Mouse (Mus musculus) forebrain, embryonic 13.5 days (tissue): ENCODE results near the gene Clec2e. TPM values are rescaled to one million over a fixed set of nuclear protein-coding genes. Genes with fewer than 3 reads are reported as not detected.
A peak's percentile ranks its signal among the peaks of the same experiment; 100 is the strongest.
"Not testable (repeated sequence)": the region's sequence is repeated elsewhere in the genome, so short reads cannot be mapped to it uniquely, and the experiment has no call there.

Experiments used
- ATAC-seq: fragments of 200-750 bp; cut with Nextera tagmentation; 2 replicates; pipeline ENCODE4 v1.8.0; 2017
- H3K27ac ChIP-seq: fragments of 300-500 bp; sonication (generic); 2 replicates; pipeline ENCODE4 v1.5.1; 2015; ENCODE audit warnings: inconsistent platforms, mild to moderate bottlenecking, moderate library complexity
- H3K27me3 ChIP-seq: fragments of 300-500 bp; sonication (generic); 2 replicates; pipeline ENCODE4 v1.6.1; 2015; ENCODE audit warnings: mild to moderate bottlenecking, inconsistent platforms
- H3K36me3 ChIP-seq: fragments of 300-500 bp; sonication (generic); 2 replicates; pipeline ENCODE4 v1.6.1; 2015; ENCODE audit warnings: mild to moderate bottlenecking, inconsistent platforms; ENCODE audit not compliant: poor library complexity, severe bottlenecking
- H3K4me1 ChIP-seq: fragments of 300-500 bp; sonication (generic); 2 replicates; pipeline ENCODE4 v1.6.1; 2015; ENCODE audit warnings: inconsistent platforms
- H3K4me2 ChIP-seq: fragments of 300-500 bp; sonication (generic); 2 replicates; pipeline ENCODE4 v1.6.1; 2015; ENCODE audit warnings: inconsistent platforms, mild to moderate bottlenecking, moderate library complexity
- H3K4me3 ChIP-seq: fragments of 300-500 bp; sonication (generic); 2 replicates; pipeline ENCODE4 v1.5.1; 2015; ENCODE audit warnings: mild to moderate bottlenecking, inconsistent platforms
- H3K9ac ChIP-seq: fragments of 300-500 bp; sonication (generic); 2 replicates; pipeline ENCODE4 v1.6.1; 2015; ENCODE audit warnings: mild to moderate bottlenecking, inconsistent platforms
- H3K9me3 ChIP-seq: fragments of 300-500 bp; sonication (generic); replicated peaks from 2 replicates; pipeline ENCODE4 v1.6.1; 2016; ENCODE audit warnings: inconsistent platforms
- WGBS: fragments of 180-500 bp; shearing (Covaris S2); methylation state at CpG from one replicate; pipeline ENCODE4 v1.1.7; 2015; 5-methylcytosine and 5-hydroxymethylcytosine counted together
- polyA plus RNA-seq: library from polyadenylated mRNA; unstranded; fragments of >200 nt; fragmentation: Nextera tagmentation; extraction: Ambion mirVana; gene quantifications from 2 replicates; pipeline ENCODE4 v1.2.1, GENCODE M21; 2015

Clec2e gene
- polyA plus RNA-seq, 1 experiment from 2014 or later, result not detected

- ATAC-seq, result no peak
- 82% methylated on average over 1 of the region's 1 CpGs for WGBS
- Histone ChIP-seq H3K36me3 (no peaks in the 10 kb centered on the region), H3K4me1 (no peaks in the 10 kb centered on the region), H3K9me3 (no peaks in the 10 kb centered on the region), H3K27ac (no peak overlapping the region), H3K4me2 (no peak overlapping the region), H3K27me3 (no peaks in the 10 kb centered on the region), H3K4me3 (no peak overlapping the region), H3K9ac (no peak overlapping the region)
These were observed 891 bp upstream of the Clec2e start for GRCm38 (mm10) chr6:129101604-129102003.

GRCm38 (mm10) chr6:129097929-129098328, 2.8 kb downstream of the Clec2e start:
- no peak overlapping the region for H3K27ac ChIP-seq
- no peak overlapping the region for H3K4me3 ChIP-seq
- no peak overlapping the region for H3K9ac ChIP-seq
- no peak for ATAC-seq
- H3K4me2 ChIP-seq, result no peak overlapping the region
- H3K9me3 ChIP-seq, result no peaks in the 10 kb centered on the region
- H3K4me1 ChIP-seq, result no peaks in the 10 kb centered on the region
- no peaks in the 10 kb centered on the region for H3K27me3 ChIP-seq
- WGBS, result 76% methylated on average over 1 of the region's 1 CpGs
- H3K36me3 ChIP-seq, result no peaks in the 10 kb centered on the region

- Histone ChIP-seq H3K36me3 (no peaks in the 10 kb centered on the region), H3K4me2 (no peak overlapping the region), H3K4me3 (no peak overlapping the region), H3K9me3 (0 out of 2 replicates have a peak, but pooled peaks cover 4% of the 10 kb centered on the region), H3K4me1 (no peaks in the 10 kb centered on the region), H3K9ac (no peak overlapping the region), H3K27me3 (no peaks in the 10 kb centered on the region), H3K27ac (no peak overlapping the region)
- peak; percentile 51; the same call in 1 of the 2 replicates for ATAC-seq
These were observed 5.5 kb downstream of the Clec2e start for GRCm38 (mm10) chr6:129095166-129095565.

GRCm38 (mm10) chr6:129088596-129088995, 12.1 kb downstream of the Clec2e start:
- not testable (repeated sequence) for H3K27ac ChIP-seq, H3K4me3 ChIP-seq, H3K27me3 ChIP-seq, H3K9me3 ChIP-seq, H3K4me2 ChIP-seq, H3K4me1 ChIP-seq, H3K36me3 ChIP-seq, ATAC-seq, H3K9ac ChIP-seq
- 96% methylated on average over 8 of the region's 8 CpGs for WGBS

- H3K27ac ChIP-seq, result no peak overlapping the region
- H3K9me3 ChIP-seq, result 0 out of 2 replicates have a peak, but pooled peaks cover 4% of the 10 kb centered on the region
- H3K9ac ChIP-seq, result no peak overlapping the region
- no peak overlapping the region for H3K4me2 ChIP-seq
- no peaks in the 10 kb centered on the region for H3K27me3 ChIP-seq
- H3K4me3 ChIP-seq, result no peak overlapping the region
- no peaks in the 10 kb centered on the region for H3K4me1 ChIP-seq
- no peaks in the 10 kb centered on the region for H3K36me3 ChIP-seq
- WGBS, result 68% methylated on average over 1 of the region's 1 CpGs
- ATAC-seq, result no peak
These were observed 12.6 kb downstream of the Clec2e start for GRCm38 (mm10) chr6:129088161-129088560.

- H3K9me3 ChIP-seq, H3K4me1 ChIP-seq, H3K9ac ChIP-seq, H3K27me3 ChIP-seq, H3K4me2 ChIP-seq, H3K36me3 ChIP-seq, H3K4me3 ChIP-seq, H3K27ac ChIP-seq, ATAC-seq: not testable (repeated sequence)
- WGBS, result 79% methylated on average over 2 of the region's 2 CpGs
These were observed 14.7 kb downstream of the Clec2e start for GRCm38 (mm10) chr6:129086031-129086430.

GRCm38 (mm10) chr6:129085098-129085497, 15.6 kb downstream of the Clec2e start:
- WGBS, result 55% methylated on average over 6 of the region's 6 CpGs
- Histone ChIP-seq H3K27me3 (no peaks in the 10 kb centered on the region), H3K4me1 (no peaks in the 10 kb centered on the region), H3K27ac (no peak overlapping the region), H3K4me2 (no peak overlapping the region), H3K9me3 (no peaks in the 10 kb centered on the region), H3K36me3 (no peaks in the 10 kb centered on the region), H3K4me3 (no peak overlapping the region), H3K9ac (no peak overlapping the region)
- no peak for ATAC-seq

- no peak overlapping the region for H3K27ac ChIP-seq
- H3K4me2 ChIP-seq, result no peak overlapping the region
- H3K4me3 ChIP-seq, result no peak overlapping the region
- WGBS, result 71% methylated on average over 1 of the region's 1 CpGs
- peak; percentile 83 for ATAC-seq
- no peaks in the 10 kb centered on the region for H3K4me1 ChIP-seq
- no peaks in the 10 kb centered on the region for H3K27me3 ChIP-seq
- no peak overlapping the region for H3K9ac ChIP-seq
- H3K9me3 ChIP-seq, result no peaks in the 10 kb centered on the region
- no peaks in the 10 kb centered on the region for H3K36me3 ChIP-seq
These were observed 33.7 kb downstream of the Clec2e start for GRCm38 (mm10) chr6:129066986-129067385.

- Histone ChIP-seq H3K4me3 (no peak overlapping the region), H3K4me1 (no peaks in the 10 kb centered on the region), H3K36me3 (no peaks in the 10 kb centered on the region), H3K9me3 (no peaks in the 10 kb centered on the region), H3K27me3 (no peaks in the 10 kb centered on the region), H3K9ac (no peak overlapping the region), H3K27ac (no peak overlapping the region), H3K4me2 (no peak overlapping the region)
- ATAC-seq, result no peak
These were observed 34.2 kb downstream of the Clec2e start for GRCm38 (mm10) chr6:129066530-129066929.

- Histone ChIP-seq H3K4me3 (no peak overlapping the region), H3K4me2 (no peak overlapping the region), H3K36me3 (no peaks in the 10 kb centered on the region), H3K27me3 (no peaks in the 10 kb centered on the region), H3K27ac (no peak overlapping the region), H3K9me3 (no peaks in the 10 kb centered on the region), H3K4me1 (no peaks in the 10 kb centered on the region), H3K9ac (no peak overlapping the region)
- WGBS, result 86% methylated on average over 3 of the region's 3 CpGs
- no peak for ATAC-seq
These were observed 34.9 kb downstream of the Clec2e start for GRCm38 (mm10) chr6:129065857-129066256.

- Histone ChIP-seq H3K4me2 (no peak overlapping the region), H3K27me3 (no peaks in the 10 kb centered on the region), H3K36me3 (no peaks in the 10 kb centered on the region), H3K4me3 (no peak overlapping the region), H3K9ac (no peak overlapping the region), H3K27ac (no peak overlapping the region), H3K9me3 (no peaks in the 10 kb centered on the region), H3K4me1 (no peaks in the 10 kb centered on the region)
- WGBS, result 61% methylated on average over 3 of the region's 3 CpGs
- ATAC-seq, result no peak
These were observed 35.3 kb downstream of the Clec2e start for GRCm38 (mm10) chr6:129065407-129065806.

GRCm38 (mm10) chr6:129058013-129058412, 42.7 kb downstream of the Clec2e start:
- Histone ChIP-seq H3K27me3 (no peaks in the 10 kb centered on the region), H3K36me3 (no peaks in the 10 kb centered on the region), H3K4me3 (no peak overlapping the region)

GRCm38 (mm10) chr6:129056237-129056636, 44.5 kb downstream of the Clec2e start:
- Histone ChIP-seq H3K36me3 (no peaks in the 10 kb centered on the region), H3K9ac (no peak overlapping the region), H3K27ac (no peak overlapping the region), H3K9me3 (no peaks in the 10 kb centered on the region), H3K4me1 (no peaks in the 10 kb centered on the region), H3K4me3 (no peak overlapping the region), H3K4me2 (no peak overlapping the region), H3K27me3 (no peaks in the 10 kb centered on the region)
- 85% methylated on average over 3 of the region's 3 CpGs for WGBS
- ATAC-seq, result no peak

More at GRCm38 (mm10) chr6:129058013-129058412, 42.7 kb downstream of the Clec2e start:
- Histone ChIP-seq H3K4me2 (no peak overlapping the region), H3K9me3 (no peaks in the 10 kb centered on the region), H3K4me1 (no peaks in the 10 kb centered on the region), H3K9ac (no peak overlapping the region), H3K27ac (no peak overlapping the region)
- ATAC-seq, result no peak
